Mouse (Mus musculus): ENCODE measurements around the gene Cnnm2.
"Not testable (repeated sequence)": the region's sequence is repeated elsewhere in the genome, so short reads cannot be mapped to it uniquely, and the experiment has no call there.

The Cnnm2 gene

GRCm38 (mm10) chr19:46759909-46760308 is 1.5 kb upstream of the Cnnm2 start:
- DNase-seq (ENCODE audit: extremely low read depth, insufficient read length, low spot score), result not testable (repeated sequence)

GRCm38 (mm10) chr19:46760375-46761160 is 828 bp upstream of the Cnnm2 start:
- DNase-seq (ENCODE audit: extremely low read depth, insufficient read length, low spot score), result no peak

GRCm38 (mm10) chr19:46761971-46762290 is 535 bp downstream of the Cnnm2 start:
- DNase-seq (ENCODE audit: extremely low read depth, insufficient read length, low spot score), result no peak

GRCm38 (mm10) chr19:46762291-46762991 is 1.0 kb downstream of the Cnnm2 start:
- peak; percentile 46 for DNase-seq (ENCODE audit: extremely low read depth, insufficient read length, low spot score)

- no peak for DNase-seq (ENCODE audit: extremely low read depth, insufficient read length, low spot score)
Measured at GRCm38 (mm10) chr19:46762992-46763342, 1.6 kb downstream of the Cnnm2 start.

GRCm38 (mm10) chr19:46763356-46763755 is 2.0 kb downstream of the Cnnm2 start:
- no peak for DNase-seq (ENCODE audit: extremely low read depth, insufficient read length, low spot score)

- no peak for DNase-seq (ENCODE audit: extremely low read depth, insufficient read length, low spot score)
Measured at GRCm38 (mm10) chr19:46763932-46764762, 2.8 kb downstream of the Cnnm2 start.

- DNase-seq (ENCODE audit: extremely low read depth, insufficient read length, low spot score), result no peak
Measured at GRCm38 (mm10) chr19:46764763-46765117, 3.3 kb downstream of the Cnnm2 start.

- DNase-seq (ENCODE audit: extremely low read depth, insufficient read length, low spot score), result no peak
Measured at GRCm38 (mm10) chr19:46766125-46766524, 4.7 kb downstream of the Cnnm2 start.

- no peak for DNase-seq (ENCODE audit: extremely low read depth, insufficient read length, low spot score)
Measured at GRCm38 (mm10) chr19:46769759-46770158, 8.4 kb downstream of the Cnnm2 start.

GRCm38 (mm10) chr19:46771801-46772200 is 10.4 kb downstream of the Cnnm2 start:
- no peak for DNase-seq (ENCODE audit: extremely low read depth, insufficient read length, low spot score)

GRCm38 (mm10) chr19:46776391-46776790 is 15.0 kb downstream of the Cnnm2 start:
- DNase-seq (ENCODE audit: extremely low read depth, insufficient read length, low spot score), result no peak

GRCm38 (mm10) chr19:46776850-46777249 is 15.5 kb downstream of the Cnnm2 start:
- DNase-seq (ENCODE audit: extremely low read depth, insufficient read length, low spot score), result no peak

- no peak for DNase-seq (ENCODE audit: extremely low read depth, insufficient read length, low spot score)
Measured at GRCm38 (mm10) chr19:46777928-46778680, 16.7 kb downstream of the Cnnm2 start.

GRCm38 (mm10) chr19:46779130-46779529 is 17.7 kb downstream of the Cnnm2 start:
- not testable (repeated sequence) for DNase-seq (ENCODE audit: extremely low read depth, insufficient read length, low spot score)

- no peak for DNase-seq (ENCODE audit: extremely low read depth, insufficient read length, low spot score)
Measured at GRCm38 (mm10) chr19:46784038-46784437, 22.6 kb downstream of the Cnnm2 start.

GRCm38 (mm10) chr19:46784502-46784901 is 23.1 kb downstream of the Cnnm2 start:
- DNase-seq (ENCODE audit: extremely low read depth, insufficient read length, low spot score), result no peak

- DNase-seq (ENCODE audit: extremely low read depth, insufficient read length, low spot score), result no peak
Measured at GRCm38 (mm10) chr19:46785633-46786032, 24.2 kb downstream of the Cnnm2 start.

- DNase-seq (ENCODE audit: extremely low read depth, insufficient read length, low spot score), result no peak
Measured at GRCm38 (mm10) chr19:46789782-46790181, 28.4 kb downstream of the Cnnm2 start.

GRCm38 (mm10) chr19:46791360-46791759 is 30.0 kb downstream of the Cnnm2 start:
- DNase-seq (ENCODE audit: extremely low read depth, insufficient read length, low spot score), result no peak

- DNase-seq (ENCODE audit: extremely low read depth, insufficient read length, low spot score), result no peak
Measured at GRCm38 (mm10) chr19:46791921-46792320, 30.5 kb downstream of the Cnnm2 start.
